Mouse (Mus musculus) forebrain, embryonic 15.5 days (tissue): Measurements from ENCODE around the gene C1qtnf5. TPM values are rescaled to one million over a fixed set of nuclear protein-coding genes. Genes with fewer than 3 reads are reported as not detected.

Experiments
- ATAC-seq: fragments of 200-750 bp; cut with Nextera tagmentation; replicated peaks from 2 replicates; pipeline ENCODE4 v1.8.0; 2017; ENCODE audit warnings: mild to moderate bottlenecking, moderate TSS enrichment, moderate library complexity
- H3K27ac ChIP-seq: fragments of 300-500 bp; sonication (generic); replicated peaks from 2 replicates; pipeline ENCODE4 v1.5.1; 2015; ENCODE audit warnings: mild to moderate bottlenecking, inconsistent platforms
- H3K27me3 ChIP-seq: fragments of 300-500 bp; sonication (generic); 2 replicates; pipeline ENCODE4 v1.6.1; 2015; ENCODE audit warnings: inconsistent platforms
- H3K36me3 ChIP-seq: fragments of 300-500 bp; sonication (generic); 2 replicates; pipeline ENCODE4 v1.6.1; 2015; ENCODE audit warnings: mild to moderate bottlenecking, inconsistent platforms
- H3K4me1 ChIP-seq: fragments of 300-500 bp; sonication (generic); 2 replicates; pipeline ENCODE4 v1.6.1; 2015; ENCODE audit warnings: inconsistent platforms
- H3K4me2 ChIP-seq: fragments of 300-500 bp; sonication (generic); replicated peaks from 2 replicates; pipeline ENCODE4 v1.6.1; 2015; ENCODE audit warnings: mild to moderate bottlenecking, inconsistent platforms
- H3K4me3 ChIP-seq: fragments of 300-500 bp; sonication (generic); 2 replicates; pipeline ENCODE4 v1.5.1; 2015; ENCODE audit warnings: mild to moderate bottlenecking, inconsistent platforms
- H3K9ac ChIP-seq: fragments of 300-500 bp; sonication (generic); replicated peaks from 2 replicates; pipeline ENCODE4 v1.6.1; 2015; ENCODE audit warnings: mild to moderate bottlenecking, inconsistent platforms
- H3K9me3 ChIP-seq: fragments of 300-500 bp; sonication (generic); 2 replicates; pipeline ENCODE4 v1.6.1; 2016; ENCODE audit warnings: inconsistent platforms
- WGBS: fragments of 180-500 bp; shearing (Covaris S2); methylation state at CpG from one replicate; pipeline ENCODE4 v1.1.7; 2015; ENCODE audit warnings: mixed read lengths; 5-methylcytosine and 5-hydroxymethylcytosine counted together
- polyA plus RNA-seq: library from polyadenylated mRNA; unstranded; fragments of >200 nt; fragmentation: Nextera tagmentation; extraction: Ambion mirVana; gene quantifications from 2 replicates; pipeline ENCODE4 v1.2.1, GENCODE M21; 2015

C1qtnf5 gene
- polyA plus RNA-seq, 1 experiment from 2014 or later, result 3.6 TPM

- peaks cover 6% of the 10 kb centered on the region; the same call in 1 of the 2 replicates for H3K27me3 ChIP-seq
- H3K4me2 ChIP-seq, result peak overlapping the region; percentile 58
- ATAC-seq, result no peak
- peaks cover 41% of the 10 kb centered on the region for H3K4me1 ChIP-seq
- peak overlapping the region; percentile 31 for H3K4me3 ChIP-seq
- H3K27ac ChIP-seq, result no peak overlapping the region
- 11% methylated on average over 9 of the region's 9 CpGs for WGBS
- H3K9ac ChIP-seq, result peak overlapping the region; percentile 30
- no peaks in the 10 kb centered on the region for H3K36me3 ChIP-seq
- H3K9me3 ChIP-seq, result no peaks in the 10 kb centered on the region
These were observed 22.6 kb downstream of the C1qtnf5 start for GRCm38 (mm10) chr9:44129633-44130032.

DNA sequence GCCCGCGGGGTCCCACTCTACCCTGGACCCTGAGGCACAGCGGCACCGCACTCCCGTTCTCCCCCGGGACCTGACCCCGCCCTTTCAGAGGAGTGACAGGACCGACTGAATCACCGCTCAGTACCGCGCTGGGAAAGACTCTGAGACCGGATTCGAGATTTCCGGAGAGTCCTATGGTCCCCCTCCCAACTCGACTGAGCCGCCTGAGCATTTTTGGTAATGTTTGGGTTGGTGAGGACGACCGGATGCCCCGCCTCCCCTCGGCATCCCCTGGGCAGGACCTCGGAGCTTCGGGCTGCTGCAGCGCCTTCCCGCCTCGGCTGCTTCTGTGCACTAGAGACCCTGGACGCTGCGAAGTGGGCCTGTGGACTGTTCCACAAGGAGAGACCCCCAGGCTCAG lies 23.0 kb downstream of the C1qtnf5 start:
- ATAC-seq, result 0 out of 2 replicates have a peak, but pooled peaks have one; percentile 7
- 0 out of 2 replicates have a peak overlapping the region, but pooled peaks have one; percentile 22 for H3K27ac ChIP-seq
- peaks cover 45% of the 10 kb centered on the region for H3K4me1 ChIP-seq
- peaks cover 9% of the 10 kb centered on the region for H3K27me3 ChIP-seq
- H3K9ac ChIP-seq, result peak overlapping the region; percentile 30
- H3K4me2 ChIP-seq, result peak overlapping the region; percentile 58
- no peaks in the 10 kb centered on the region for H3K36me3 ChIP-seq
- WGBS, result 1% methylated on average over 27 of the region's 27 CpGs
- H3K9me3 ChIP-seq, result no peaks in the 10 kb centered on the region
- H3K4me3 ChIP-seq, result peak overlapping the region; percentile 31

GRCm38 (mm10) chr9:44130581-44131275 lies 23.7 kb downstream of the C1qtnf5 start:
- Histone ChIP-seq H3K36me3 (no peaks in the 10 kb centered on the region), H3K9me3 (no peaks in the 10 kb centered on the region), H3K4me3 (no peak overlapping the region), H3K27ac (0 out of 2 replicates have a peak overlapping the region, but pooled peaks have one; percentile 22), H3K4me2 (peak overlapping the region; percentile 58), H3K9ac (peak overlapping the region; percentile 30; the same call in 1 of the 2 replicates), H3K4me1 (peaks cover 49% of the 10 kb centered on the region), H3K27me3 (peaks cover 12% of the 10 kb centered on the region)
- no peak for ATAC-seq
- 17% methylated on average over 19 of the region's 19 CpGs for WGBS

GRCm38 (mm10) chr9:44131276-44131590 lies 24.2 kb downstream of the C1qtnf5 start:
- Histone ChIP-seq H3K36me3 (no peaks in the 10 kb centered on the region), H3K4me2 (no peak overlapping the region), H3K27ac (no peak overlapping the region), H3K9me3 (no peaks in the 10 kb centered on the region), H3K4me1 (peaks cover 50% of the 10 kb centered on the region), H3K4me3 (no peak overlapping the region), H3K27me3 (peaks cover 15% of the 10 kb centered on the region), H3K9ac (no peak overlapping the region)
- WGBS, result 45% methylated on average over 7 of the region's 7 CpGs
- ATAC-seq, result no peak

- peaks cover 15% of the 10 kb centered on the region for H3K27me3 ChIP-seq
- no peak overlapping the region for H3K9ac ChIP-seq
- no peak overlapping the region for H3K4me2 ChIP-seq
- no peaks in the 10 kb centered on the region for H3K36me3 ChIP-seq
- WGBS, result 71% methylated on average over 5 of the region's 5 CpGs
- H3K9me3 ChIP-seq, result no peaks in the 10 kb centered on the region
- H3K4me3 ChIP-seq, result no peak overlapping the region
- no peak for ATAC-seq
- no peak overlapping the region for H3K27ac ChIP-seq
- peaks cover 48% of the 10 kb centered on the region for H3K4me1 ChIP-seq
These were observed 25.2 kb downstream of the C1qtnf5 start for GRCm38 (mm10) chr9:44132200-44132599.

GRCm38 (mm10) chr9:44133287-44133686 lies 26.2 kb downstream of the C1qtnf5 start:
- H3K4me1 ChIP-seq, result peaks cover 48% of the 10 kb centered on the region
- H3K27ac ChIP-seq, result 0 out of 2 replicates have a peak overlapping the region, but pooled peaks have one; percentile 27
- no peaks in the 10 kb centered on the region for H3K9me3 ChIP-seq
- no peak for ATAC-seq
- WGBS, result 16% methylated on average over 2 of the region's 2 CpGs
- H3K9ac ChIP-seq, result peak overlapping the region; percentile 49; the same call in 1 of the 2 replicates
- peaks cover 15% of the 10 kb centered on the region for H3K27me3 ChIP-seq
- peak overlapping the region; percentile 80; the same call in 1 of the 2 replicates for H3K4me2 ChIP-seq
- H3K4me3 ChIP-seq, result 0 out of 2 replicates have a peak overlapping the region, but pooled peaks have one; percentile 52
- no peaks in the 10 kb centered on the region for H3K36me3 ChIP-seq

GRCm38 (mm10) chr9:44134101-44134850 lies 27.2 kb downstream of the C1qtnf5 start, which contains the start of gene Mcam:
Gene Mcam, plus strand, starts transcription at chr9:44134469.
- ATAC-seq, result peak; percentile 24; the same call in 1 of the 2 replicates
- H3K27ac ChIP-seq, result peak within 1 kb of the TSS; percentile 43

DNA sequence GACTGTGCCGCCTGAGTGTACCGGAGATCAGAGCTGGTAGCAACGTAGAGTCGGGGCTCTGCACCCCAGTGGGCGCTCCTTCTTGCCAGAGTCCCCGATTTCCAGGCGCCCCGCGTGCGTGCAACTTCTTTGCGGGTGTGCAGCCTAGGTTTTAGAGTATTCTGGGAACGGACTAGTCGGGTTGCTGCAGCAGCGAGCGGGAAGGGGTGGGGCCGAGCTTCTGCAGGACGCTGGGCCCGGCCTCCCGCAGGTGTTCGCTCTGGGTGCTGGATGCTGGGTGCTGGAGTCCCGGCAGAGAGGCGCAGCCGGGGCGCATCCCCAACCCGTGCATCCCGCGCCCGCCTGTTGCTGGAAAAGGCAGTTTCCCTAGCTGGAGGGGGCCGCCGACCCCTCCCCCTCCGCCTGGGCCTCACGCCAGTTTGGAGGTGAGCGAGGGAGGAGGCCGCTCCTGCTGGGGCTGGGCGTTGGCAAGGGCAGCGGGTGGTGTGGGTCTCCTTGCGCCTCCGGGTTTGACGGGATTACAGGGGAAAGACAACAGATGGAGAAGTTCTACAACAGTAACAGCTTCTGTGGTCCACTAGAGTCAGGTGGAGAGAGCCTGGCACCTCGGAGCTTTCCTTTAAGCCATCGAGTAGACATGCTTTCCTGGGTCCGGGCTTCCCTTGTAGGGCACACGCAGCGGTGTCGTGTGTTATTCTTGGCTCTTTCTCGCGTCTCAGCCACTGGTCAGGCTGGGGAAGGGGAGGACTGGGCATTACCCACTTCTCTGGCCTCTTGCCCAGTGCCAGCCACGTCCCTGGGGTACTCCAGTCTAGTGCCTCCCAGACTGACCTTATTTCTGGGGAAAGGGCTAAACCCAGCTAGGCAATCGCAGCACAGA lies 28.0 kb downstream of the C1qtnf5 start:
- H3K36me3 ChIP-seq, result no peaks in the 10 kb centered on the region
- H3K27me3 ChIP-seq, result peaks cover 15% of the 10 kb centered on the region
- ATAC-seq, result peak; percentile 18
- peak overlapping the region; percentile 80 for H3K4me2 ChIP-seq
- H3K9me3 ChIP-seq, result no peaks in the 10 kb centered on the region
- 1% methylated on average over 49 of the region's 49 CpGs for WGBS
- H3K4me3 ChIP-seq, result peak overlapping the region; percentile 52
- H3K4me1 ChIP-seq, result peaks cover 41% of the 10 kb centered on the region
- peak overlapping the region; percentile 49 for H3K9ac ChIP-seq
- H3K27ac ChIP-seq, result peak overlapping the region; percentile 43

More at GRCm38 (mm10) chr9:44134101-44134850, 27.2 kb downstream of the C1qtnf5 start, which contains the start of gene Mcam:
- WGBS, result under 1% methylated on average over 41 of the region's 55 CpGs
- Histone ChIP-seq H3K36me3 (no peaks in the 10 kb centered on the region), H3K9ac (peak within 1 kb of the TSS; percentile 49), H3K4me2 (peak within 1 kb of the TSS; percentile 80), H3K4me1 (peaks cover 48% of the 10 kb centered on the region), H3K9me3 (no peaks in the 10 kb centered on the region), H3K27me3 (peaks cover 15% of the 10 kb centered on the region), H3K4me3 (peak within 1 kb of the TSS; percentile 52)

GRCm38 (mm10) chr9:44135731-44136411 lies 28.8 kb downstream of the C1qtnf5 start:
- H3K9ac ChIP-seq, result peak overlapping the region; percentile 19; the same call in 1 of the 2 replicates
- peak overlapping the region; percentile 52 for H3K4me3 ChIP-seq
- 0 out of 2 replicates have a peak overlapping the region, but pooled peaks have one; percentile 43 for H3K27ac ChIP-seq
- peaks cover 15% of the 10 kb centered on the region for H3K27me3 ChIP-seq
- no peaks in the 10 kb centered on the region for H3K36me3 ChIP-seq
- 43% methylated on average over 7 of the region's 7 CpGs for WGBS
- H3K9me3 ChIP-seq, result no peaks in the 10 kb centered on the region
- peak overlapping the region; percentile 80 for H3K4me2 ChIP-seq
- ATAC-seq, result peak; percentile 42; the same call in 1 of the 2 replicates
- peaks cover 33% of the 10 kb centered on the region for H3K4me1 ChIP-seq

DNA sequence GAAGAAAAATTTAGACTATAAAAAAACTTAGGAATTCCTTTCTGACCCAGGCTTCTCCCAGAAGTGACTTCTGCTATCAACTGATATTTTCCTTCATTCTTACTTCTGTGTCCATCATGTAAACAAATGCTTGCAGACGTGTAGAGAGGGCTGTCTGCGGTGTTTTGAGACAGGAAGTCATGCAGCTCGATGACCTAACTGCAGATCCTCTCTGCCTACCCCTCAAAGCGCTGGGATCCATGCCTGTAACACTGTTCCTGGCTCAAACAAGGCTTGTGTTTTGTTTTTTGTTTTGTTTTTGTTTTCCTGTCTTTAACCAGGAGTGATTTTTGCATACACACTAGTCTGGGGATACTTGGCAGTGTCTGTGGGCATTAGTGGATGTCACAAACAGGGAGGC lies 30.8 kb downstream of the C1qtnf5 start:
- H3K4me3 ChIP-seq, result no peak overlapping the region
- no peaks in the 10 kb centered on the region for H3K36me3 ChIP-seq
- H3K9me3 ChIP-seq, result no peaks in the 10 kb centered on the region
- peaks cover 32% of the 10 kb centered on the region for H3K4me1 ChIP-seq
- no peak overlapping the region for H3K4me2 ChIP-seq
- ATAC-seq, result no peak
- H3K27me3 ChIP-seq, result peaks cover 15% of the 10 kb centered on the region
- H3K9ac ChIP-seq, result no peak overlapping the region
- WGBS, result 80% methylated on average over 4 of the region's 4 CpGs
- no peak overlapping the region for H3K27ac ChIP-seq

DNA sequence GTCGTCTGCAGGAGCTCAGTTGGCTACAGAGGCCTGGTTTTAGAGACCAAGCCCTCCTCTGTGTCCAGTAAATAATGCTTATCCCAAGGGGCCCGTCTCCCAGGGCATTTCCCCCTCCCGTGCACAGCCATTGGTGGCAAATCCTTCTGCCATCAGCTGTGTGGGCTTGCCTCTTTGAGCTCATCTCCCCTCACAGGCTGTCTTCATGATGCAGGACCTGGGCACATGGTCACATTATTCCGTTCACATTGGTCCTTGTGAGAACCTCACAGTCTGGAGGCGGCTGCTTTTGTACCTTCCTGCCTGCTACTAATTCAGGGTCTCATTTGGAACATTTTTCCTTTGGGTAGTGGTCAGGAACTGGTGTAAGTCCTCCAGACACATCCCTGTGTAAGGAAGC lies 34.9 kb downstream of the C1qtnf5 start:
- Histone ChIP-seq H3K4me2 (no peak overlapping the region), H3K4me1 (no peaks in the 10 kb centered on the region), H3K27ac (no peak overlapping the region), H3K9me3 (no peaks in the 10 kb centered on the region), H3K9ac (no peak overlapping the region), H3K36me3 (peaks cover 19% of the 10 kb centered on the region; the same call in 1 of the 2 replicates), H3K4me3 (no peak overlapping the region), H3K27me3 (no peaks in the 10 kb centered on the region)
- WGBS, result 67% methylated on average over 5 of the region's 5 CpGs
- no peak for ATAC-seq
